Mouse (Mus musculus) right cerebral cortex, adult 2 months (tissue): ENCODE measurements around the gene Otub1.

Source experiments
- DNase-seq, 2 experiments: peaks; one replicate each; pipeline ENCODE4 v3.0.0; 2021 to 2022; ENCODE audit warnings: low spot score in 2 of 2

Otub1 gene

DNA sequence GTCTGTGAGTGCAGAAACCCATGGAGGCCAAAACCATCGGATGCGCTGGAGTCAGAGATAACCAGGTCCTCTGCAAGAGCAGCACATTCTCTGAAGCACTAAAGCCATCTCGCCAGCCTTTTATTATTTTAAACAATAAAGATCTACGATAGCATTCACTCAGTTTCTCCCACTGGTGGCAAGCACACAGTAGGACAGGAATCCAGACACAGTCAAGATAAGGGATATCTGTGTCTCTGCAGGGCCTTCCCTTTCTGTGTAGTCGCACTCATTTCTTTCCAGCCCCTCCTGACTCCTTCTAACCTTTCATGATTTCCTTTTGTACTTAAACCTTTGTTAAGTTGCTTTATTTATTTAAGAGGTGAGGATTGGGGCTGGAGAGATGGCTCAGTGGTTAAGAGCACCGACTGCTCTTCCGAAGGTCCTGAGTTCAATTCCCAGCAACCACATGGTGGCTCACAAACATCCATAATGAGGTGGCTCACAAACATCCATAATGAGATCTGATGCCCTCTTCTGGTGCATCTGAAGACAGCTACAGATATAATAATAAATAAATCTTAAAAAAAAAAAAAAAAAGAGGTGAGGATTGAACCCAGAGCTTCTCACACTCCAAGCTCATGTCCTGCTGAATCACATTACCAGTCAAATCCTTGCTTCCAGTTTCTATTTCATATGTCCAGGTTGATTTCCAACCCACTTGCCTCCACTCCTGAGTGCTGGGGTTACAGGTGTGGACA lies 4.0 kb upstream of the Otub1 start:
- DNase-seq = no peak

GRCm38 (mm10) chr19:7205326-7205725 lies 790 bp downstream of the Otub1 start:
- no peak for DNase-seq

DNA sequence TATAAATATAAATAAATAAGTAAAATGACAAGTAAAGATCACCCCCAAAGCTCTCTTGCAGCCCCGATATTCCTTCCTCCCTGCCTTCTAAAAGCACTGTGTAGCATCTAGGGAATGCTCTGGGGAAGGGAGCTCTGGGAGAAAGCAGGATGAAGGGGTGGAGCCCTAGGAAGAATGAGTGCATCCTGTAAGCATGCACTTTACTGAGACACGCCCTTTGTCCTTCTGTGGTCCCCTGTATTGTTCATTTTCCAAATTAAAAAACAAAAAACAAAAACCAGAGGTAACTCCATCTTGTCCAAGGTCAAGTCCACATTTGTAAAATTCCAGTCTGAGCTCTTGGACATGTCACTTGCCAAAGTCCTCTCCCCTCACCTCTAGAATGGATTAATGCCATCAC lies 1.2 kb downstream of the Otub1 start:
- no peak for DNase-seq

- no peak for DNase-seq
These were observed 5.7 kb downstream of the Otub1 start for GRCm38 (mm10) chr19:7200427-7200826.

DNA sequence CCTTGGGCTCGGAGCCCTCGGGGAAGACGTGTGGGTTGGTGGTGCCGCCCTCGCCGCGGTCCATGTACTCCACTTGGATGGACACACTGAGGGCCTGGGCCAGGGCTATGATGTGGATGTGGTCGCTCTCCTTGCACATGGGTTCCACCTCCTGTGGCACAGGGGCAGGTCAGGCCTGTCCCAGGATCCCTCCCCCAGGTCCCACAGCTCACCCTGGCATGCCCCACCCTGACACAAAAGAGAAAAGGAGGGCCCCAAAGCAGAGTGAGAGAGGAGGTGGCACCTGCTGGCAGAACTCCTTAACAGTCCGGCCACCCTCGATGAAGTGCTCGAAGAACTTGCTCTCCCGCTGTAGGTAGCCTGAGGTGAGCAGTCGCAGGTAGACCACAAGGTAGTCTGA lies 7.0 kb downstream of the Otub1 start:
- no peak for DNase-seq

DNA sequence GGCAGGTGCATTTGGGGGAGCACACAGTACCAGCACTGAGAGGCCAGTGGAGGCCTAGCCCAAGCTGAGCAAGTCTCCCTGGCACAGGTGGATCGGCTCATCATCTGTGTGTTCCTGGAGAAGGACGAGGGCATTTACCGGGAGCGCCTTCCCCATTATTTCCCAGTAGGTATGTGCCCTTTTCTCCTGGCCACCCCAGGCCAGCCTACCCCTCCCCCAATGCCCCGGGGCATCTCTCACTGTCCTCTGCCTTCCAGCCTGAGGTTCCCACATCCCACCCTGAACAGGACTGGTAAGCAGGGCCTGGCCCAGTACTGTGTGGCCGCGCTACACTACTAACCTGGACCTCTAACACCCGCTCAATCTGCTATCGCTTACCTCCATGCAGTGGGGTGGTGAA lies 8.7 kb downstream of the Otub1 start:
- no peak for DNase-seq

- DNase-seq = no peak
These were observed 9.3 kb downstream of the Otub1 start for GRCm38 (mm10) chr19:7196741-7197270.

DNA sequence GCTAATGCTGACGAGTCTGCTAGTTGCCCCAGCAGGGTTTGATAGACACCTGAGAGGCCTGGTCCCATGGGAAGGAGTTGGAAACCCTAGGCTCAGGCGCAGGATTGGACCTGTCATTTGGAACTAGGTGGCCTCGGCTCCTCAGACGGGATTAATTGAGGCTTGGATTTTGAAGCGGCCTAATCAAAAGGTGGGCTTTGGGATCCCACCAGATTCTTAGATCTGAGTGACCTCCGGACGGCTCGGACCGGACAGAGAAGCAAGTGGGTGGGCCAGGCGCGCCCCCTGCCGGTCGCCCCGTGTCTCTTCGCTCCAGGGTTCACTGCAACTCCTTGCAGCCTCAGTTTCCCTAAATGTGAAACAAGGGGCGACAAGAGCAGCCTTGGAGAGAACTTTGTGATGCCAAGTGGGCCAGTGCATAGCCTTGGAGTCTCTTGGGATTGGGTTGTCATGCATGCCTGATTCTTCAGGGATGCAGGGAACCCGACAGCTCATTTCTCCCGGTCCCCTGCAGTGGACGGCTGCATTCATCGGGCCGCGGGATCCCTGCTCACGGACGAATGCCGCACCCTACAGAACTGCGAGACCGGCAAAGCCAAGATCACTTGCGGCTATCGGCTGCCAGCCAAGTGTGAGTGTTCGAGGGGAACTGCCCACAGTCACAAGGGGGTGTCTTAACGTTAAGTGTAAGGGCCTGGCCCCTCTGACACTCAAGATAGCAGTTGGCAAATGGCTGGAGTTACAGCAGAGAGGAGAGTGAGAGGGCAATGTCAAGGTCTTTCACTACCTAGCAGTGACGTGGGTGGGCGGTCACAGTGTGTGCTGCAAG lies 10.0 kb downstream of the Otub1 start:
- peak; percentile 56 to 66 for DNase-seq

GRCm38 (mm10) chr19:7192561-7192967 lies 13.6 kb downstream of the Otub1 start:
- no peak for DNase-seq

DNA sequence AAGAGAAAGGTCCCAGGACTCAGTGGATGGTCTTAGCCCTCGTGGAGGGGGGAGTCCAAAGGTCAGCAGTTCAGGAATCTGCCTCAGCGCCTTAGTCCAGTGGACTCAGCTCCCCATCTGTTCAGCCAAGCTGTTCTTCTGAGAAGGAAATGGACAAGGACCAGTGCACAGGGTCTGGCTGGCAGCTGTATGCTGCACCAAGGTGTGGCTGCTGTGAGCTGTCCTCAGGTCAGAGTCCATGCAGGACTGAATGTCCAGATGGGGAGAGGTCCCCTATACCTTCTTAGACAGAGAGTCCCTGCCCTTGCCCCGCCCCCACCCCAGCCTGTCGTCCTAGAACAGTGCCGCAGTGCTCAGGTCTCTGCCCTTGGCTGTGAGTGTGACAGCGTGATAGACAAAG lies 14.5 kb downstream of the Otub1 start:
- DNase-seq = no peak

- no peak for DNase-seq
These were observed 15.1 kb downstream of the Otub1 start for GRCm38 (mm10) chr19:7190986-7191385.

- DNase-seq = no peak
These were observed 17.1 kb downstream of the Otub1 start for GRCm38 (mm10) chr19:7189026-7189425.

GRCm38 (mm10) chr19:7187157-7187556 lies 19.0 kb downstream of the Otub1 start:
- DNase-seq = no peak

GRCm38 (mm10) chr19:7185715-7186291 lies 20.3 kb downstream of the Otub1 start:
- DNase-seq = no peak

- DNase-seq = no peak
These were observed 21.1 kb downstream of the Otub1 start for GRCm38 (mm10) chr19:7185059-7185458.

GRCm38 (mm10) chr19:7183419-7183818 lies 22.7 kb downstream of the Otub1 start:
- no peak for DNase-seq

DNA sequence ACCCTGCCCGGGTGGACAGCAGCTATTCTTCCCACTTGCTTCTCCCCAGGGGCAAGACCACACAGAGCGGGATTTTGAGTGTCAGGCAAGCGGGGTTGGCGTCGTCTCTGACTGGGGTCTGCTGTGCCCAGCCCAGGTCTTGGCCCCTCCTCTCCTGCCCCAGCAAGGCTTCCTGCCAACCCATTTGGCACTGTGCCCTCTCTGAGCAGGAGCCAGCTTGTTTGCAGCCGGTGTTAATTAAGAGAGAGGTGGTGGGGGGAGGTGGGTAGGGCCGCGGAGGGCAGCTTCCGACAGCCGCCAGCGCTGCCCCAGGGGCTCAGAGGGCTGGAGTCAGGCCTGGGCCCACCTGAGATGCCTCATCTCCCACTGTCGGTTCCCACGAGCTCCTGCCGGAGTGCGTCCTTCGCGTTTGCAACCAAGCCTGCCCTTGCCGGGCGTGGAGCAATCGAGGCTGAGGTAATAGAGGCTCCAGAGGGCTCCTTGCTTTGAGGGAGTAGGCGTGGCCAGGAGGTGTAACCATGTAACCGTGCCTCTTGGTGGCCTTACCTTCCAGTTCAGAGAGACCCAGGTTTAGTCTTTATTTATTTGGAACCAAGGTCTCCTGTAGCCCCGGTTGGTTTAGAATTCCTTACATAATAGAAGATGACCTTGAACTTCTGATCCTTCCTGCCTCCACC lies 23.7 kb downstream of the Otub1 start:
- DNase-seq = peak; percentile 68 to 70

- no peak for DNase-seq
These were observed 24.6 kb downstream of the Otub1 start for GRCm38 (mm10) chr19:7181496-7181895.

DNA sequence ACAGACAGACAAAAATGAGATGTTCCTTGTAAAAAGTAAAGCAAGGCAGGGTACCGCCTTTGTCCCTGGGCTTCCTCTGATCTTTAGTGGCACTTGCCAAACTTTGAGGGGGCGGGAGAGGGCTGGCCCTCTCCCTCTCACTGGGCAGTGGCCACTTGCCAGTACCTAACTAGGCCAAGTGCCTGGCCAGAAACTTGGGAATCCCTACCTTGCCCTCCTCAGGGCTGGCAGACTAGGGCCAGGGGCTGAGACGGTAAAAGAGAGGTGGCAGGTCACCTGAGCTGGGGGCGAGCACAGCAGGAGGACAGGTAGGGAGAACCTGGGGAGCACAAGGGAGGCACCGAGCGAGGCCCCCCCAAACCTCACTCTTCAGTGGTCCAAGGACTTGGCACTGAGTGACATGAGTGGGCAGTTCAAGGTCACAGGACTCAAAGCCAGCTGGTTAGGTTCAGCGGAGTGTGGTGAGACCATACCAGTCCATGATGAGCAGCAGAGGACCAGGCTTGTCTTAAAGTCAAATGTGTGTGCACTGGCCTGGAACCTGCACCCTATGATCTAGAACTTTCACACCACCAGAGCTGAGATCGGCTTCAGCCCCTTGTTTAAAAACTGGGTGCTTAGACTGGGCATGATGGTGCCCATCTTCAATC lies 25.2 kb downstream of the Otub1 start:
- no peak for DNase-seq

GRCm38 (mm10) chr19:7178841-7179452 lies 27.2 kb downstream of the Otub1 start:
- DNase-seq = no peak
